Mouse (Mus musculus) layer of hippocampus, adult 9-11 months (tissue): ENCODE results near the gene Ndufs2.

Experiments
- DNase-seq: peaks from one replicate; pipeline ENCODE4 v3.0.0; 2022

Gene Ndufs2

DNA sequence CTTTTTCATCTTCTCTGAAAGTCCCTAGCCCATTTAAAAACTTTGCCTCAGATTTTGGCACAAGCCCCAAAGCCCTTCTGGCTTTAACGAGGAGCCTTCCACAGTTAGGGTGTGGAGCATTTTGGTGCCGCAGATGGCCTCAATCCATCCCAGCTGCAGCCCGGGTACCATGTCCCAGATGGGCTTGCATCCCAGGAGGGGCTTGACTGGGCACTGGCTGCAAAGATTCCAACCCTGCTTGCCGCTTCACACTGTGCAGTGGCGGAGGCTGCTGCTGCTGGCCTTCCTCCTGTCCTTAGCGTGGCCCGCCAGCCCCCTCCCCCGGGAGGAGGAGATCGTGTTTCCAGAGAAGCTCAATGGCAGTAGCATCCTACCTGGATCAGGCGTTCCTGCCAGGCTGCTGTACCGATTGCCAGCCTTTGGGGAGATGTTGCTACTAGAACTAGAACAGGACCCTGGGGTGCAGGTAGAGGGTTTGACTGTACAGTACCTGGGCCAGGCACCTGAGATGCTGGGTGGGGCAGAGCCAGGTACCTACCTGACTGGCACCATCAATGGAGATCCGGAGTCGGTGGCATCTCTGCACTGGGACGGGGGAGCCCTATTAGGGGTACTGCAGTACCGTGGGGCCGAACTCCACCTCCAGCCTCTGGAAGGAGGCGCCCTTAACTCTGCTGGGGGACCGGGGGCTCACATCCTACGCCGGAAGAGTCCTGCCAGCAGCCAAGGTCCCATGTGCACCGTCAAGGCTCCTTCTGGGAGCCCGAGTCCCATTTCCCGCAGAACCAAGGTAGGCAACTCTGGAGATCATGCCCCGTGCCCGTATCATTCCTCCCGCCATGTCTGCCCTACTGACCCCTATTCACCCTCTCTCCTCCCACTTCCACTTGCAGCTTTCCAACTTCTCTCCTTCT lies at the start of gene Ndufs2:
TSS of gene Ndufs2 (minus strand) at position 709 of the 914 bp plus-strand sequence.
- no peak for DNase-seq

GRCm38 (mm10) chr1:171298226-171298625 lies 47.0 kb upstream of the Ndufs2 start:
- DNase-seq = no peak

GRCm38 (mm10) chr1:171295063-171295402 lies 43.8 kb upstream of the Ndufs2 start:
- no peak for DNase-seq

GRCm38 (mm10) chr1:171294298-171295062 lies 43.3 kb upstream of the Ndufs2 start, which contains the start of gene Ufc1:
TSS of gene Ufc1 (minus strand) at chr1:171295024.
- DNase-seq = peak; percentile 82

- no peak for DNase-seq
These were observed 42.7 kb upstream of the Ndufs2 start for GRCm38 (mm10) chr1:171293906-171294297.

DNA sequence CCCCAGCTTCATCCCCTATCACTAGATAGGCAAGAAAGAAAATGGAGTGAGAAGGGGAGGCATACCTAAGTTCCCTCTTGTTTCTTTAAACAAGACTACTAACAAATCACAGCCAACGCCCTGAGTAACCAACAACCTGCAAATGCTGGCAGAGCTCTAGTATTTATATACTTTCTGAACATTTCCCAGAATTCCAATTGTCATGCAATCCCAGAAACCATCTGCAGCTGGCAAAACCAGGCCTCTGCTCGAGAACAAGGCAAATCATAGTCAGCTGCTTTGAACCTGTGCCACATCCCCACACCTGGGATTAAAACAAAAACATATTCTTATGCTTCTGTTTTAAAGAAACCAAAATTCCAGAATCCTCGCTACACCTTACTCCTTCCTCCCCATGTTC lies 42.2 kb upstream of the Ndufs2 start:
- DNase-seq = no peak

GRCm38 (mm10) chr1:171288328-171288727 lies 37.1 kb upstream of the Ndufs2 start:
- DNase-seq = no peak

DNA sequence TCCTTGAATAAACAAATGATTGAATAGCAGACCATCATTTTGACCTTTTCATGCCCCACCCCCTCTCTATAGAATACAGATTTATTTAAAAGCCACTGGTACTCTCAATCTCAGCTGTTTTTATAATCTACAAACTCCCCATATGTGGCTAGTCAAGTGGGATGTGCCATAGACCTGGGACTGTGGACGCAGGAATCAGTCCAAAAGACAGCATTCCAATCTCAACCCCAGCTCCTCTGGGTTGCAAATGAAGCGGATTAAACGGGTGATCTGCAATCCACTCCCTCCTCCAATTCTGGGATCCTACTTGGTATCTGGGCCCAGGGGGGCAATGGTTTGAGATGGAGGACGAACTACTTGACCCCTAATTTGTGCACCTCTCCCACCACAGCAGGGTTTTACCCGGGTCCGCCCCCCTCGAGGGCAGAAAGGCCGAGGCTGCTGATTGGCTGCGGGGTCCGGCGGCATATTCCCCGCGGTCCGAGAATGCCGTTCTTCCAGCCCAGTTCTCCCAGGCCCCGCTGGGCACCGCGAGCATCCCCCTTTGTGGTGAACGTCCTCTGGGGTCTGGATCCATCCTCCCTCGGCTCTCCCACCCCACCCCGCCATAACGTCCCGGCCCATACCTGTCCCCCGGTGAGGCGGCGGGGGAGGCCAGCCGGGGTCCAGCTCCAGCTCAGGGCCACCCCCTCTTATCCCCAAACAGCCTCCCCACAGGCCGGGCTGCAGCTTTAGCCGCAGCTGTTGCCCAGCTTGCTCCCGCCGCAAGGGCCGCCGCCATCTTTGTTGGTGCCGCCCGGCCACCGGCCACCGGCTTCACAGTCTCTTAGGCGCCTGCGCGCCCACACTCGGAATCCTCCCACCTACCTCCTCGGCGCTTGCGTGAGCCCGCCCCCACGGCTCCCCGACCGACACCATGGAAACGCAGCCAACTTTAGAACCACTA lies 36.2 kb upstream of the Ndufs2 start, which contains the start of gene Usp21:
TSS of gene Usp21 (minus strand) at position 856 of the 946 bp plus-strand sequence.
- peak; percentile 96 for DNase-seq

- no peak for DNase-seq
These were observed 35.3 kb upstream of the Ndufs2 start for GRCm38 (mm10) chr1:171286517-171286916.

GRCm38 (mm10) chr1:171285096-171285892 lies 34.1 kb upstream of the Ndufs2 start:
- DNase-seq = no peak

GRCm38 (mm10) chr1:171284491-171284890 lies 33.3 kb upstream of the Ndufs2 start:
- no peak for DNase-seq

GRCm38 (mm10) chr1:171283188-171284160 lies 32.3 kb upstream of the Ndufs2 start:
- DNase-seq = no peak

DNA sequence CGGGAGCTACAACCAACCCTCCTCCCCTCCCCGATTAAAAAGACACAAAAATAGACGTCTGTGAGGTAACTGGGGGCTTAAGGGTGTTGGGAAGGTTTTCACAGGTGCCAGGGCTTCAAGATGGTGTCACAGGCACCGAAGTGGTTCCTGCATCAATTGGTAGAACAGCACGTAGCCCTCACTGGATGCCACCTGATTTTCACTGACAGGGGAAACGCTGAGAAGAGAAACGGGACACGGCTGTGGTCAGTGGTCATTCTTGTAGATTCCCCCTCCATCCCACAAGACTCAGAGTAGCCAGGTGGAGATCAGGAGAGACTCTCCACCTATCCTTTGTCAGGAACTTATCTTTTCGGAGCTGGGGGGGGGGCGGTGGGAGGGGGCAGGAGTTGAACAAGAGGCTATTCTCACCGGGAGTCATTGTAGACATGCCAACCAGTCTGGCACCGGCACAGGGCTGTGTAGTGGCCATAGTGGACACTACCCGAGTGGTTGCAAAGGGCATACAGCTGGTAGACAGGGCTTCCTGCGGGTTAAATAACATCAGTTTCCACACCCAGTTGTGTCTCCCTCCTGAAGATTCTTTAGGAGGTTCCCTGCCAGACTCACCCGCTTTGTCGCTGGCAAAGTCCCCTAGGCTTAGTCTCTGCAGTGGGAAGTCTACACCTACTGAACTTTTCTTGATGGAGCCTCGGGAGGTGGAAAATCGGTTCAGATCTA lies 31.1 kb upstream of the Ndufs2 start:
- DNase-seq = peak; percentile 25

GRCm38 (mm10) chr1:171281528-171281923 lies 30.3 kb upstream of the Ndufs2 start:
- peak; percentile 66 for DNase-seq

- peak; percentile 98 for DNase-seq
These were observed 29.8 kb upstream of the Ndufs2 start, which contains the start of gene Ppox for GRCm38 (mm10) chr1:171280916-171281527. TSS of gene Ppox (minus strand) at chr1:171281186.

GRCm38 (mm10) chr1:171280250-171280915 lies 29.2 kb upstream of the Ndufs2 start:
- peak; percentile 5 for DNase-seq

GRCm38 (mm10) chr1:171279721-171280120 lies 28.5 kb upstream of the Ndufs2 start:
- peak; percentile 1 for DNase-seq

DNA sequence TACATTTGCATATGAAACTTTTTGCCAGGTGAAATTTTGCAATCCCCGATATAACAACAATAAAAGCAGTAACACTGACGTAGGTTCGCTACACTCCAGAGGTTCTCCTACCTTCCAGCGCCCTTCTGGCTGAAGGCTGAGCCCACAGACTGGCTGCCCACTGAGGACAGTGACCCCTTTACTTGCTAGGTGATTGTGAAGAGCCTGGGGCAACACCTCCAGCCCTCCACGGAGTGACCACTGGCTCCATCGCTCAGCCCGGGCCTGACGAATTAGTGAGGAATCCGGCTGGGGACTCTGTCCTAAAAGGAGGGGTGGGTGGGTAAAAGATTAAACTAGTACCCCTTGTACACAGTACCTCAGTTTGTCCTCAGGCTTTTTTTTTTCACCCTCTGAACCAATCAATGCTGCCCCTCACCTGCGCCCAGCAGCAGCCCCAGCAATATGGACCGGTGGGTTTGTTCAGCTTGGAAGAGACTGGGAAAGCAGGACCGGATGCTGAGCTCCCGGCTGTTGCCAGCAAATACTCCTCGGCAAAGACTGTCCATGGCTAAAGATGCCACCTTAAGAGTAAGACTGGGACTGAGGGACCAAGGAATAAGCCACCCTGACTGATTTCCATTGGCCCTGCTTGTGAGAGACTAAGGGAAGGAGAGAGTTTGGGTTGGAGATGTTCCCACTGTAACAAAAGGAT lies 28.0 kb upstream of the Ndufs2 start:
- DNase-seq = peak; percentile 2
